Mouse (Mus musculus) stomach, embryonic 16.5 days (tissue): Measurements from ENCODE around the gene Prss32. TPM values are rescaled to one million over a fixed set of nuclear protein-coding genes. Genes with fewer than 3 reads are reported as not detected.

Experiments
- ATAC-seq: fragments of 200-750 bp; cut with Nextera tagmentation; 2 replicates; pipeline ENCODE4 v1.8.0; 2017; ENCODE audit warnings: moderate number of reproducible peaks, moderate TSS enrichment; ENCODE audit not compliant: insufficient read depth, low FRiP score
- H3K27ac ChIP-seq: fragments of 300-500 bp; sonication (generic); 2 replicates; pipeline ENCODE4 v1.5.1; 2014; ENCODE audit warnings: low read length
- H3K27me3 ChIP-seq: fragments of 300-500 bp; sonication (generic); 2 replicates; pipeline ENCODE4 v1.6.1; 2014; ENCODE audit warnings: low read length, control low read depth, mixed read lengths; ENCODE audit not compliant: control insufficient read depth, insufficient read depth
- H3K36me3 ChIP-seq: fragments of 300-500 bp; sonication (generic); 2 replicates; pipeline ENCODE4 v1.6.1; 2014; ENCODE audit warnings: low read length; ENCODE audit not compliant: control insufficient read depth, insufficient read depth
- H3K4me1 ChIP-seq: fragments of 300-500 bp; sonication (generic); 2 replicates; pipeline ENCODE4 v1.6.1; 2014; ENCODE audit warnings: low read length, control low read depth, mixed read lengths; ENCODE audit not compliant: control insufficient read depth, insufficient read depth
- H3K4me2 ChIP-seq: fragments of 300-500 bp; sonication (generic); 2 replicates; pipeline ENCODE4 v1.6.1; 2014; ENCODE audit warnings: low read depth, low read length, mixed read lengths
- H3K4me3 ChIP-seq: fragments of 300-500 bp; sonication (generic); replicated peaks from 2 replicates; pipeline ENCODE4 v1.5.1; 2014; ENCODE audit warnings: mild to moderate bottlenecking, low read length
- H3K9ac ChIP-seq: fragments of 300-500 bp; sonication (generic); 2 replicates; pipeline ENCODE4 v1.6.1; 2014; ENCODE audit warnings: low read length
- H3K9me3 ChIP-seq: fragments of 300-500 bp; sonication (generic); replicated peaks from 2 replicates; pipeline ENCODE4 v1.6.1; 2016; ENCODE audit warnings: low read length, control low read depth; ENCODE audit not compliant: control insufficient read depth
- WGBS: fragments of 180-500 bp; shearing (Covaris S2); extraction: QIAGEN DNeasy Blood & Tissue Kit; methylation state at CpG from one replicate; pipeline ENCODE4 v1.1.7; 2014; 5-methylcytosine and 5-hydroxymethylcytosine counted together
- polyA plus RNA-seq: library from polyadenylated mRNA; unstranded; fragments of >200 nt; fragmentation: Nextera tagmentation; extraction: Ambion mirVana; gene quantifications from 2 replicates; pipeline ENCODE4 v1.2.1, GENCODE M21; 2015

Prss32 gene
- 7.8 and 10.4 TPM in 2 replicates for polyA plus RNA-seq

GRCm38 (mm10) chr17:23843812-23844273 is at the start of gene Prss32, which contains the start of gene Prss41:
Gene Prss32 (plus strand): TSS chr17:23843855.
Gene Prss41 (minus strand): TSS chr17:23844172.
- no peaks in the 10 kb centered on the region for H3K4me1 ChIP-seq
- H3K27me3 ChIP-seq: no peaks in the 10 kb centered on the region
- 13% methylated on average over 19 of the region's 19 CpGs for WGBS
- H3K9ac ChIP-seq: no peak within 1 kb of the TSS
- no peaks in the 10 kb centered on the region for H3K9me3 ChIP-seq
- H3K36me3 ChIP-seq: no peaks in the 10 kb centered on the region
- no peak within 1 kb of the TSS for H3K4me3 ChIP-seq
- H3K4me2 ChIP-seq: peak within 1 kb of the TSS; percentile 30; the same call in 1 of the 2 replicates
- H3K27ac ChIP-seq: no peak within 1 kb of the TSS
- no peak for ATAC-seq

GRCm38 (mm10) chr17:23795323-23795722 is 48.3 kb upstream of the Prss32 start:
- H3K4me3 ChIP-seq: no peak overlapping the region
- ATAC-seq: no peak
- 90% methylated on average over 8 of the region's 8 CpGs for WGBS

GRCm38 (mm10) chr17:23797316-23797715 is 46.3 kb upstream of the Prss32 start:
- 0 out of 2 replicates have a peak, but pooled peaks cover 2% of the 10 kb centered on the region for H3K4me1 ChIP-seq
- 69% methylated on average over 7 of the region's 7 CpGs for WGBS
- no peak overlapping the region for H3K4me3 ChIP-seq
- H3K9me3 ChIP-seq: no peaks in the 10 kb centered on the region
- H3K27me3 ChIP-seq: no peaks in the 10 kb centered on the region
- no peaks in the 10 kb centered on the region for H3K36me3 ChIP-seq
- H3K27ac ChIP-seq: no peak overlapping the region
- no peak for ATAC-seq
- H3K4me2 ChIP-seq: no peak overlapping the region
- no peak overlapping the region for H3K9ac ChIP-seq

More at GRCm38 (mm10) chr17:23795323-23795722, 48.3 kb upstream of the Prss32 start:
- H3K4me1 ChIP-seq: no peaks in the 10 kb centered on the region
- H3K27me3 ChIP-seq: no peaks in the 10 kb centered on the region
- H3K9ac ChIP-seq: no peak overlapping the region
- H3K9me3 ChIP-seq: no peaks in the 10 kb centered on the region
- H3K27ac ChIP-seq: no peak overlapping the region
- H3K36me3 ChIP-seq: no peaks in the 10 kb centered on the region
- no peak overlapping the region for H3K4me2 ChIP-seq

GRCm38 (mm10) chr17:23801627-23802026 is 42.0 kb upstream of the Prss32 start:
- H3K36me3 ChIP-seq: no peaks in the 10 kb centered on the region
- H3K4me2 ChIP-seq: no peak overlapping the region
- no peak overlapping the region for H3K4me3 ChIP-seq
- no peak overlapping the region for H3K27ac ChIP-seq
- no peaks in the 10 kb centered on the region for H3K27me3 ChIP-seq
- no peak for ATAC-seq
- H3K9ac ChIP-seq: no peak overlapping the region
- H3K9me3 ChIP-seq: no peaks in the 10 kb centered on the region
- 92% methylated on average over 10 of the region's 10 CpGs for WGBS
- H3K4me1 ChIP-seq: peaks cover 19% of the 10 kb centered on the region

GRCm38 (mm10) chr17:23802746-23803365 is 40.8 kb upstream of the Prss32 start:
- ATAC-seq: peak; percentile 98
- Histone ChIP-seq H3K27ac (peak overlapping the region; percentile 96), H3K9ac (peak overlapping the region; percentile 99), H3K4me3 (peak overlapping the region; percentile 100), H3K4me1 (peaks cover 23% of the 10 kb centered on the region), H3K36me3 (no peaks in the 10 kb centered on the region), H3K27me3 (no peaks in the 10 kb centered on the region), H3K4me2 (peak overlapping the region; percentile 78), H3K9me3 (no peaks in the 10 kb centered on the region)
- WGBS: under 1% methylated on average over 60 of the region's 60 CpGs

GRCm38 (mm10) chr17:23803366-23804041 is 40.2 kb upstream of the Prss32 start:
- Histone ChIP-seq H3K9ac (peak overlapping the region; percentile 99), H3K9me3 (no peaks in the 10 kb centered on the region), H3K27ac (peak overlapping the region; percentile 96), H3K36me3 (peaks cover 3% of the 10 kb centered on the region; the same call in 1 of the 2 replicates), H3K4me1 (peaks cover 23% of the 10 kb centered on the region), H3K4me2 (peak overlapping the region; percentile 98), H3K4me3 (peak overlapping the region; percentile 100), H3K27me3 (no peaks in the 10 kb centered on the region)
- under 1% methylated on average over 63 of the region's 83 CpGs for WGBS
- peak; percentile 67 for ATAC-seq

- Histone ChIP-seq H3K4me2 (peak overlapping the region; percentile 98), H3K9ac (peak overlapping the region; percentile 99), H3K4me3 (peak overlapping the region; percentile 100), H3K27me3 (no peaks in the 10 kb centered on the region), H3K9me3 (no peaks in the 10 kb centered on the region), H3K27ac (peak overlapping the region; percentile 35; the same call in 1 of the 2 replicates), H3K36me3 (peaks cover 12% of the 10 kb centered on the region), H3K4me1 (peaks cover 23% of the 10 kb centered on the region)
- no peak for ATAC-seq
- WGBS: under 1% methylated on average over 8 of the region's 8 CpGs
These were observed 39.1 kb upstream of the Prss32 start for GRCm38 (mm10) chr17:23804426-23805085.

- WGBS: 67% methylated on average over 25 of the region's 25 CpGs
- peaks cover 23% of the 10 kb centered on the region for H3K4me1 ChIP-seq
- no peaks in the 10 kb centered on the region for H3K9me3 ChIP-seq
- peak overlapping the region; percentile 26 for H3K4me3 ChIP-seq
- H3K36me3 ChIP-seq: peaks cover 30% of the 10 kb centered on the region
- H3K27ac ChIP-seq: no peak overlapping the region
- peak overlapping the region; percentile 34 for H3K4me2 ChIP-seq
- ATAC-seq: no peak
- 0 out of 2 replicates have a peak overlapping the region, but pooled peaks have one; percentile 26 for H3K9ac ChIP-seq
- no peaks in the 10 kb centered on the region for H3K27me3 ChIP-seq
These were observed 36.8 kb upstream of the Prss32 start for GRCm38 (mm10) chr17:23806867-23807266.
